Mouse (Mus musculus) bone marrow macrophage, adult 2 months (primary cell): ENCODE measurements around the gene Lrsam1. TPM values are rescaled to one million over a fixed set of nuclear protein-coding genes. Genes with fewer than 3 reads are reported as not detected.

ENCODE experiments used
- H3K27ac ChIP-seq: 2 replicates; pipeline ENCODE4 v1.5.1; 2012; ENCODE audit warnings: low read depth, low read length; ENCODE audit not compliant: insufficient read depth
- H3K4me1 ChIP-seq: 2 replicates; pipeline ENCODE4 v1.6.1; 2012; ENCODE audit warnings: low read length; ENCODE audit not compliant: control insufficient read depth, insufficient read depth
- H3K4me3 ChIP-seq: 2 replicates; pipeline ENCODE4 v1.5.1; 2012; ENCODE audit warnings: mild to moderate bottlenecking, low read length, moderate library complexity; ENCODE audit not compliant: insufficient read depth
- CTCF ChIP-seq: IDR thresholded peaks from 2 replicates; pipeline ENCODE4 v1.5.1; 2012; ENCODE audit warnings: low read depth, mild to moderate bottlenecking, low read length, moderate library complexity
- POLR2A ChIP-seq: IDR thresholded peaks from 2 replicates; pipeline ENCODE4 v1.6.1; 2012; ENCODE audit warnings: mild to moderate bottlenecking, low read depth, low read length, borderline replicate concordance
- polyA plus RNA-seq: library from polyadenylated mRNA; stranded (reverse); fragments of >200 nt; gene quantifications from 2 replicates; pipeline ENCODE4 v1.2.4, GENCODE M21; 2012; ENCODE audit not compliant: missing spikeins, insufficient read depth, insufficient read length

Gene Lrsam1
- polyA plus RNA-seq, 1 experiment, result 12.0 TPM

GRCm38 (mm10) chr2:32962062-32962874, 854 bp upstream of the Lrsam1 start:
- peaks cover 23% of the 10 kb centered on the region for H3K4me1 ChIP-seq
- H3K4me3 ChIP-seq, result peak overlapping the region; percentile 99
- TF ChIP-seq POLR2A, result no peak
- TF ChIP-seq CTCF, result no peak
- peak overlapping the region; percentile 94 for H3K27ac ChIP-seq

DNA sequence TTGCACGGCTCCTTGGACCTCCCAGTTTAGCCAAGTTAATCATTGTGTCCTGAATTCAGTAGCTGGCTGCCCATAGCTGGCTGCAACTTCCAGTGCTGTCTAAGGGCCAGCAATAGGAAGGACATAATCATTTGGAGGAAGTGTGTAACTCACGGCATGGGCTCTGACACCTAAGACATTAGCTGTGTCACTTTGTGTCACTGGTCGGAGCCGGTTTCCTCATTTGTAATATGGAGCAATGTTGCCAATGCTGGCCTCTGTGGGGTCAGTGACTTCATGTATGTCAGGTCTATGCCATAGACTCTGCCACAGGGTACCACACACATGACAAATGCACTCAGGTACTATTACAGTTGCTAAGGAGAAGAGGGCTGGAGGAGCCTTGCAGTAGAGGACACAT, 1.1 kb downstream of the Lrsam1 start:
- H3K4me3 ChIP-seq, result peak overlapping the region; percentile 99
- peaks cover 23% of the 10 kb centered on the region for H3K4me1 ChIP-seq
- TF ChIP-seq CTCF (no peak), POLR2A (no peak)
- H3K27ac ChIP-seq, result no peak overlapping the region

GRCm38 (mm10) chr2:32957344-32957743, 4.1 kb downstream of the Lrsam1 start:
- no peak overlapping the region for H3K27ac ChIP-seq
- H3K4me1 ChIP-seq, result peaks cover 12% of the 10 kb centered on the region
- TF ChIP-seq CTCF (no peak), POLR2A (no peak)
- no peak overlapping the region for H3K4me3 ChIP-seq

DNA sequence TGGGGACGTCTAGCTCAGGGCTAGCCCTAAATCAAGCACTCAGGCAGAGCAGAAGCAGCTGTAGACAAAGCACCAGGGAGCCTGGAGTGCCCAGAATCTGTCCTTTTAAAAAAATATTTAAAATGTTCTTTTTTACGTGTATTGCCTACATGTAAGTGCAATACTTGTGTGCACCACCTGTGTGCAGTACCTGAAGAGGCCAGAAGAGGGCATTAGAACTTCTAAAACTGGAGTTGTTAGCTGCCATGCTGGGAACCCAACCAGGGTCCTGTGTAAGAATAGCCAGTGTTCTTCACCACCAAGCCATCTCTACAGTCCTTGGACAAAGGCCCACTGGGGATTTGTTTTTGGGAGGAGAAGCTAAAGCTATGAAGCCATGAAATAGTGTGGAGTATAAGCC, 6.8 kb downstream of the Lrsam1 start:
- TF ChIP-seq POLR2A (no peak), CTCF (no peak)
- H3K4me1 ChIP-seq, result no peaks in the 10 kb centered on the region
- H3K27ac ChIP-seq, result no peak overlapping the region
- no peak overlapping the region for H3K4me3 ChIP-seq

DNA sequence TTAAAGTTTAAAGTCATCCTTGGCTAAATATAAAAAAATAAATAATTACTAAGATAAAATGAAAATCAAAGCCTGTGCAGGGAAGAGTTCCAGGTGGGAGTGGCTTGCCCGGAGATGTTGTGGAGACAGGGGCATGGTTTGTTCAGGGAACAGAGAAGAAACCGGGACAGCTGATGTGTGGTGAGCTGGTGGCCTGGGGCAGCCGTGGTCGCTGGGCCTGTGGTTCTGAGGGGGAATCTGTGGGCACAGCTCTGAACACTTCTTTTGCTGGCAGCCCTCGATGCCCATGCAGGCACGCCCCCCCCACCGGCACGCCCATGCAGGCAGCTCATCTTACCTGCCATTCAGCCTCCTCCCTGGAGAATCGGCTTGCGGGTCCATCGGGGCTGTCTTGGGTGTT, 14.0 kb downstream of the Lrsam1 start:
- no peak for TF ChIP-seq CTCF
- TF ChIP-seq POLR2A, result no peak

DNA sequence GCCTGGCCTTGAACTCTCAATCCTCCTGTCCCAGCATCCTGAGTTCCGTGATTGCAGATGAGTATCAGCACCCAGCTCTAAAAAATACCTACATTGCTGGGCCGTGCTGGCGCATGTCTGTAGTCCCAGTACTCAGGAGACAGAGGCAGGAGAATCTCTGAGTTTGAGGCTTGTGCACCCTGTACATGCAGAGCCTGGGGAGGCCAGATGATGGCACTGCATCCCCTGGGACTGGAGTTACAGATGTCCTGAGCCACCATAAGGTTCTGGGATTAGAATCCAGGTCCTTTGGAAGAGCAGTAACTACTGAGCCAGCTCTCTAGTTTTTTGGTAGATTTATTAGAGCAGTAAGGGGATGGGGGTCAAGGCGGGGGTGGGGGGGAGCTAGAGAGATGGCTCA, 20.9 kb downstream of the Lrsam1 start:
- TF ChIP-seq POLR2A (no peak), CTCF (no peak)
- Histone ChIP-seq H3K4me1 (peaks cover 8% of the 10 kb centered on the region; the same call in 1 of the 2 replicates), H3K4me3 (no peak overlapping the region), H3K27ac (no peak overlapping the region)

More for the DNA sequence above, 14.0 kb downstream of the Lrsam1 start:
- no peaks in the 10 kb centered on the region for H3K4me1 ChIP-seq
- H3K4me3 ChIP-seq, result no peak overlapping the region
- no peak overlapping the region for H3K27ac ChIP-seq

DNA sequence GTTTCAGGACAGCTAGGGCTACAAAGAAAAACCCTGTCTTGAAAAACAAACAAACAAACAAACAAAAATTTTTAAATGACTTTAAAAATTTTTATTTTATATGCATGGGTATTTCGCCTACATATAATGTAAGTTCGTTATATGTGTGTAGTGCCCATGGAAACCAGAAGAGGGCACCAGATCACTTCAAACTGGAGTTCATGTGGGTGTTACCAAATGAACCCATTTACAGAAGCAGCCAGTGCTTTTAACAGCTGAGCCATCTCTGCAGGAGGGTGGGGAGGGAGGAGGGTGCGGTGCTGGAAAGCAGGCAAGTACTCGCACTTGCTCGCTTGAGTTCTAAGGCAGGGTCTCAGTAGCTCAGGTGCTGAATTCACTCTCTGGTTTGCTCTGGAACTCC, 22.0 kb downstream of the Lrsam1 start:
- Histone ChIP-seq H3K27ac (no peak overlapping the region), H3K4me1 (peaks cover 8% of the 10 kb centered on the region; the same call in 1 of the 2 replicates), H3K4me3 (no peak overlapping the region)
- TF ChIP-seq CTCF (no peak), POLR2A (no peak)

- Histone ChIP-seq H3K27ac (no peak overlapping the region), H3K4me3 (no peak overlapping the region), H3K4me1 (peaks cover 8% of the 10 kb centered on the region; the same call in 1 of the 2 replicates)
- TF ChIP-seq POLR2A, result no peak
- no peak for TF ChIP-seq CTCF
Measured at GRCm38 (mm10) chr2:32938741-32939140, 22.7 kb downstream of the Lrsam1 start.

- H3K4me3 ChIP-seq, result no peak overlapping the region
- no peak overlapping the region for H3K27ac ChIP-seq
- TF ChIP-seq CTCF, result no peak
- TF ChIP-seq POLR2A, result no peak
- H3K4me1 ChIP-seq, result no peaks in the 10 kb centered on the region
Measured at GRCm38 (mm10) chr2:32931730-32932129, 29.7 kb downstream of the Lrsam1 start.
